Mouse (Mus musculus) midbrain, embryonic 16.5 days (tissue): ENCODE data around the gene Cd28. TPM values are rescaled to one million over a fixed set of nuclear protein-coding genes. Genes with fewer than 3 reads are reported as not detected.

Source experiments
- ATAC-seq: fragments of 200-750 bp; cut with Nextera tagmentation; 2 replicates; pipeline ENCODE4 v1.8.0; 2017; ENCODE audit warnings: moderate TSS enrichment
- H3K27ac ChIP-seq: fragments of 300-500 bp; sonication (generic); 2 replicates; pipeline ENCODE4 v1.5.1; 2014; ENCODE audit warnings: mild to moderate bottlenecking, low read length, mixed read lengths
- H3K27me3 ChIP-seq: fragments of 300-500 bp; sonication (generic); 2 replicates; pipeline ENCODE4 v1.6.1; 2014; ENCODE audit warnings: low read depth, low read length, mixed read lengths; ENCODE audit not compliant: control insufficient read depth, insufficient read depth
- H3K36me3 ChIP-seq: fragments of 300-500 bp; sonication (generic); 2 replicates; pipeline ENCODE4 v1.6.1; 2014; ENCODE audit warnings: mild to moderate bottlenecking, low read length, moderate library complexity, mixed read lengths; ENCODE audit not compliant: control insufficient read depth, insufficient read depth
- H3K4me1 ChIP-seq: fragments of 300-500 bp; sonication (generic); 2 replicates; pipeline ENCODE4 v1.6.1; 2014; ENCODE audit warnings: mild to moderate bottlenecking, low read length, mixed read lengths; ENCODE audit not compliant: control insufficient read depth, insufficient read depth
- H3K4me2 ChIP-seq: fragments of 300-500 bp; sonication (generic); 2 replicates; pipeline ENCODE4 v1.6.1; 2014; ENCODE audit warnings: mild to moderate bottlenecking, low read length, mixed read lengths
- H3K4me3 ChIP-seq: fragments of 300-500 bp; sonication (generic); 2 replicates; pipeline ENCODE4 v1.5.1; 2014; ENCODE audit warnings: low read depth, mild to moderate bottlenecking, low read length, moderate library complexity, mixed read lengths
- H3K9ac ChIP-seq: fragments of 300-500 bp; sonication (generic); 2 replicates; pipeline ENCODE4 v1.6.1; 2014; ENCODE audit warnings: low read depth, low read length, mixed read lengths
- H3K9me3 ChIP-seq: fragments of 300-500 bp; sonication (generic); replicated peaks from 2 replicates; pipeline ENCODE4 v1.6.1; 2014; ENCODE audit warnings: mild to moderate bottlenecking, low read length, mixed read lengths; ENCODE audit not compliant: control insufficient read depth, poor library complexity, severe bottlenecking
- WGBS: fragments of 180-500 bp; shearing (Covaris S2); extraction: QIAGEN DNeasy Blood & Tissue Kit; methylation state at CpG from one replicate; pipeline ENCODE4 v1.1.7; 2014; 5-methylcytosine and 5-hydroxymethylcytosine counted together
- polyA plus RNA-seq: library from polyadenylated mRNA; unstranded; fragments of >200 nt; fragmentation: Nextera tagmentation; extraction: Ambion mirVana; gene quantifications from 2 replicates; pipeline ENCODE4 v1.2.1, GENCODE M21; 2015

The Cd28 gene
- polyA plus RNA-seq, 1 experiment from 2014 or later, result 0.11 TPM

GRCm38 (mm10) chr1:60776166-60776565 is 59.6 kb downstream of the Cd28 start:
- H3K27ac ChIP-seq, result no peak overlapping the region
- no peaks in the 10 kb centered on the region for H3K27me3 ChIP-seq
- no peak overlapping the region for H3K4me3 ChIP-seq
- no peak overlapping the region for H3K4me2 ChIP-seq
- H3K4me1 ChIP-seq, result no peaks in the 10 kb centered on the region
- ATAC-seq, result no peak
- WGBS, result 82% methylated on average over 4 of the region's 4 CpGs
- H3K9ac ChIP-seq, result no peak overlapping the region
- H3K36me3 ChIP-seq, result no peaks in the 10 kb centered on the region
- no peaks in the 10 kb centered on the region for H3K9me3 ChIP-seq

GRCm38 (mm10) chr1:60776906-60777305 is 60.3 kb downstream of the Cd28 start:
- no peaks in the 10 kb centered on the region for H3K9me3 ChIP-seq
- no peaks in the 10 kb centered on the region for H3K27me3 ChIP-seq
- 70% methylated on average over 3 of the region's 3 CpGs for WGBS
- no peak overlapping the region for H3K27ac ChIP-seq
- H3K9ac ChIP-seq, result no peak overlapping the region
- H3K4me1 ChIP-seq, result no peaks in the 10 kb centered on the region
- H3K36me3 ChIP-seq, result no peaks in the 10 kb centered on the region
- H3K4me3 ChIP-seq, result no peak overlapping the region
- ATAC-seq, result no peak
- no peak overlapping the region for H3K4me2 ChIP-seq

- H3K27me3 ChIP-seq, result no peaks in the 10 kb centered on the region
- no peaks in the 10 kb centered on the region for H3K9me3 ChIP-seq
- H3K4me3 ChIP-seq, result no peak overlapping the region
- no peaks in the 10 kb centered on the region for H3K36me3 ChIP-seq
- H3K27ac ChIP-seq, result no peak overlapping the region
- H3K4me1 ChIP-seq, result no peaks in the 10 kb centered on the region
- no peak overlapping the region for H3K4me2 ChIP-seq
- ATAC-seq, result no peak
- no peak overlapping the region for H3K9ac ChIP-seq
- WGBS, result 76% methylated on average over 8 of the region's 8 CpGs
These were observed 62.0 kb downstream of the Cd28 start for GRCm38 (mm10) chr1:60778465-60779115.

- Histone ChIP-seq H3K4me3 (no peak overlapping the region), H3K4me2 (no peak overlapping the region), H3K9ac (no peak overlapping the region), H3K36me3 (no peaks in the 10 kb centered on the region), H3K27ac (no peak overlapping the region), H3K4me1 (no peaks in the 10 kb centered on the region), H3K27me3 (no peaks in the 10 kb centered on the region), H3K9me3 (no peaks in the 10 kb centered on the region)
- WGBS, result 81% methylated on average over 2 of the region's 2 CpGs
- ATAC-seq, result no peak
These were observed 62.6 kb downstream of the Cd28 start for GRCm38 (mm10) chr1:60779176-60779575.

- Histone ChIP-seq H3K27me3 (no peaks in the 10 kb centered on the region), H3K9ac (no peak overlapping the region), H3K4me2 (no peak overlapping the region), H3K27ac (no peak overlapping the region), H3K4me3 (no peak overlapping the region), H3K36me3 (no peaks in the 10 kb centered on the region), H3K4me1 (no peaks in the 10 kb centered on the region), H3K9me3 (no peaks in the 10 kb centered on the region)
- no peak for ATAC-seq
- 78% methylated on average over 4 of the region's 4 CpGs for WGBS
These were observed 65.1 kb downstream of the Cd28 start for GRCm38 (mm10) chr1:60781666-60782065.

- no peaks in the 10 kb centered on the region; the same call in 1 of the 2 replicates for H3K9me3 ChIP-seq
- ATAC-seq, result peak; percentile 67
- H3K36me3 ChIP-seq, result no peaks in the 10 kb centered on the region
- no peaks in the 10 kb centered on the region; the same call in 1 of the 2 replicates for H3K4me1 ChIP-seq
- no peak overlapping the region for H3K27ac ChIP-seq
- H3K4me3 ChIP-seq, result no peak overlapping the region
- H3K4me2 ChIP-seq, result no peak overlapping the region
- H3K9ac ChIP-seq, result no peak overlapping the region
- H3K27me3 ChIP-seq, result no peaks in the 10 kb centered on the region
These were observed 77.1 kb downstream of the Cd28 start for GRCm38 (mm10) chr1:60793717-60794116.

- no peaks in the 10 kb centered on the region for H3K36me3 ChIP-seq
- H3K4me3 ChIP-seq, result no peak overlapping the region
- H3K27ac ChIP-seq, result no peak overlapping the region
- no peaks in the 10 kb centered on the region for H3K27me3 ChIP-seq
- ATAC-seq, result no peak
- H3K4me1 ChIP-seq, result no peaks in the 10 kb centered on the region; the same call in 1 of the 2 replicates
- no peak overlapping the region for H3K4me2 ChIP-seq
- no peak overlapping the region for H3K9ac ChIP-seq
- 75% methylated on average over 3 of the region's 3 CpGs for WGBS
- no peaks in the 10 kb centered on the region; the same call in 1 of the 2 replicates for H3K9me3 ChIP-seq
These were observed 79.1 kb downstream of the Cd28 start for GRCm38 (mm10) chr1:60795677-60796205.

- Histone ChIP-seq H3K9ac (no peak overlapping the region), H3K27ac (no peak overlapping the region), H3K27me3 (no peaks in the 10 kb centered on the region), H3K4me3 (no peak overlapping the region), H3K4me1 (no peaks in the 10 kb centered on the region), H3K9me3 (no peaks in the 10 kb centered on the region), H3K4me2 (no peak overlapping the region), H3K36me3 (no peaks in the 10 kb centered on the region)
- no peak for ATAC-seq
- 47% methylated on average over 1 of the region's 1 CpGs for WGBS
These were observed 83.3 kb downstream of the Cd28 start for GRCm38 (mm10) chr1:60799795-60800345.

- H3K27ac ChIP-seq, result no peak overlapping the region
- no peak for ATAC-seq
- WGBS, result 91% methylated on average over 4 of the region's 4 CpGs
- no peaks in the 10 kb centered on the region for H3K9me3 ChIP-seq
- H3K4me2 ChIP-seq, result no peak overlapping the region
- H3K4me1 ChIP-seq, result no peaks in the 10 kb centered on the region
- no peaks in the 10 kb centered on the region for H3K36me3 ChIP-seq
- no peak overlapping the region for H3K9ac ChIP-seq
- no peak overlapping the region for H3K4me3 ChIP-seq
- H3K27me3 ChIP-seq, result no peaks in the 10 kb centered on the region
These were observed 84.6 kb downstream of the Cd28 start for GRCm38 (mm10) chr1:60801210-60801671.
